Mouse (Mus musculus) spleen, adult 2 months (tissue): ENCODE results near the gene Lnpk.

ENCODE experiments used
- CTCF ChIP-seq: fragments of 200-500 bp; IDR thresholded peaks from 2 replicates; pipeline ENCODE4 v1.5.1; 2011; ENCODE audit warnings: mild to moderate bottlenecking, inconsistent platforms; ENCODE audit not compliant: insufficient read depth, insufficient read length, insufficient replicate concordance; ENCODE audit errors: extremely low read depth
- POLR2A ChIP-seq: fragments of 200-500 bp; IDR thresholded peaks from 2 replicates; pipeline ENCODE4 v1.6.1; 2011; ENCODE audit warnings: low read depth, low read length, inconsistent platforms

- TF ChIP-seq CTCF = no peak
- TF ChIP-seq POLR2A = no peak
Observed at GRCm38 (mm10) chr2:74602483-74602882, 23.2 kb upstream of the Lnpk start.
